Comparison of ENCODE assay signal across 29 mouse cellular contexts in the genomic region with DNA sequence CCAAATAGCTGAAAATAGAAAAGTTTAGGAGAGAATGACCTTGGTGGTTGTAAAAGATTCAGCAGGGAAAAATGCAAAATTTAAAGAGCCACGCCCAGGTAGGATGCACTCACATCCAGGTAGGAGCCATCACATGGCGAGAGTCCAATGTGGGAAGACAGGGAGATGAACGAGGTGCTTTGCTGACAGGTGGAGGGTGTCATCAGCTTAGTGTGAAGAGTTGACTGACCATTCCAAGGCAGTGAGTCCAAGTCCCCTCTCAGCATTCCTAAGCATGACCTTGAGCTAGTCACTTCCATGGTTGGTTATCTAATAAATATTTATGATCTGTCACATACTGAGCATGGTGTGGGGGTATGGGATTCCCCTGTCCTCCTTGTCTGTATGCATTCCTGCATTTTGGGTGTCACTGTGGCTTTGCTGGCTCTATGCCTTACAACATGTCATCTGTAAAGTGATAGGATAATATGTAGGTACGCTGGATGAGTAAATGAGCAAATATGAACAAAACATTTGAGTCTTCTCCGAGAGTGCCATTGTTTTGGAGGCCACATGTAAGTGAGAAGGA. TPM values are rescaled to one million over a fixed set of nuclear protein-coding genes. Genes with fewer than 3 reads are reported as not detected.
A peak's percentile ranks its signal among the peaks of the same experiment; 100 is the strongest.
DNase-seq lines count a peak whose midpoint lies in the region; ATAC-seq and TF ChIP-seq lines count a peak whose summit lies in the region.
"Had no signal": no experiment of that assay in that cellular context is flagged by ENCODE, and none has a peak within 500 bp of the region (broad histone marks: within the 10 kb centered on the region; RNA-seq: fewer than 3 reads in every experiment).

No protein-coding gene starts in this region.

- H3K4me2 ChIP-seq in lung, postnatal 0 days (replicated peaks; ENCODE audit: low read depth, low read length) = no peak overlapping the region
- no peak overlapping the region for H3K4me2 ChIP-seq in neural tube, embryonic 15.5 days
- H3K4me2 ChIP-seq: embryonic facial prominence, embryonic 13.5 days; embryonic facial prominence, embryonic 15.5 days; forebrain, embryonic 12.5 days had no signal

- H3K4me3 ChIP-seq in gastrocnemius, adult 2 months = no peak overlapping the region
- H3K4me3 ChIP-seq in lung, postnatal 0 days (ENCODE audit: low read depth, low read length) = no peak overlapping the region
- no peak overlapping the region for H3K4me3 ChIP-seq in neural tube, embryonic 15.5 days (replicated peaks)
- H3K4me3 ChIP-seq: embryonic facial prominence, embryonic 13.5 days; embryonic facial prominence, embryonic 15.5 days; erythroblast, embryonic 14.5 days; forebrain, embryonic 10.5 days; forebrain, embryonic 12.5 days had no signal

- TF ChIP-seq EP300 in lung, postnatal 0 days (IDR thresholded peaks at IDR 0.05) = no peak

- WGBS in lung, postnatal 0 days = 82% methylated on average over 5 of the region's 5 CpGs
- WGBS in neural tube, embryonic 15.5 days = 91% methylated on average over 5 of the region's 5 CpGs

- 0 out of 2 replicates have a peak overlapping the region, but pooled peaks have one; percentile 92 for H3K27ac ChIP-seq in gastrocnemius, adult 2 months
- H3K27ac ChIP-seq in lung, postnatal 0 days (ENCODE audit: low read length) = no peak overlapping the region
- no peak overlapping the region for H3K27ac ChIP-seq in neural tube, embryonic 15.5 days (replicated peaks)
- H3K27ac ChIP-seq: embryonic facial prominence, embryonic 13.5 days; embryonic facial prominence, embryonic 15.5 days; forebrain, embryonic 10.5 days; forebrain, embryonic 12.5 days had no signal

- no peaks in the 10 kb centered on the region for H3K36me3 ChIP-seq in lung, postnatal 0 days (ENCODE audit: insufficient read depth, low read length)
- H3K36me3 ChIP-seq in neural tube, embryonic 15.5 days = no peaks in the 10 kb centered on the region
- H3K36me3 ChIP-seq: embryonic facial prominence, embryonic 13.5 days; embryonic facial prominence, embryonic 15.5 days; forebrain, embryonic 10.5 days; forebrain, embryonic 12.5 days; G1E had no signal

- intact Hi-C loops in gastrocnemius, adult 2 months (cut with DNase I) = no loop called here
- intact Hi-C loops in gastrocnemius, postnatal 36 days (cut with DNase I) = loop anchor here (5.0 kb wide), 1 partner anchor 48 kb away; no protein-coding TSS in a partner anchor

- H3K9ac ChIP-seq in lung, postnatal 0 days (replicated peaks; ENCODE audit: low read depth) = no peak overlapping the region
- no peak overlapping the region for H3K9ac ChIP-seq in neural tube, embryonic 15.5 days (replicated peaks)
- H3K9ac ChIP-seq: embryonic facial prominence, embryonic 13.5 days; embryonic facial prominence, embryonic 15.5 days; forebrain, embryonic 12.5 days had no signal

- ATAC-seq in lung, postnatal 0 days = no peak
- no peak for ATAC-seq in neural tube, embryonic 15.5 days (ENCODE audit: low FRiP score)
- ATAC-seq: activated CD4-positive, CD25-positive, alpha-beta regulatory T cell, adult 4 months; CD4-positive, CD25-positive, alpha-beta regulatory T cell, adult 4 months; forebrain, embryonic 14.5 days; forebrain, embryonic 16.5 days; Patski had no signal

- H3K27me3 ChIP-seq in lung, postnatal 0 days (replicated peaks; ENCODE audit: insufficient read depth, low read length) = no peaks in the 10 kb centered on the region
- H3K27me3 ChIP-seq in neural tube, embryonic 15.5 days (replicated peaks) = no peaks in the 10 kb centered on the region
- H3K27me3 ChIP-seq: CH12.LX; embryonic facial prominence, embryonic 13.5 days; embryonic facial prominence, embryonic 15.5 days; Patski had no signal

- no peak for TF ChIP-seq CTCF in gastrocnemius, adult 2 months (IDR thresholded peaks at IDR 0.05)
- no peak for TF ChIP-seq CTCF in lung, postnatal 0 days (IDR thresholded peaks at IDR 0.05)

- H3K9me3 ChIP-seq in lung, postnatal 0 days (ENCODE audit: low read length) = no peaks in the 10 kb centered on the region
- H3K9me3 ChIP-seq in neural tube, embryonic 15.5 days (replicated peaks) = no peaks in the 10 kb centered on the region
- H3K9me3 ChIP-seq: embryonic facial prominence, embryonic 13.5 days; embryonic facial prominence, embryonic 15.5 days; forebrain, embryonic 10.5 days; forebrain, embryonic 12.5 days; G1E had no signal

- H3K4me1 ChIP-seq in lung, postnatal 0 days (ENCODE audit: insufficient read depth, low read depth, low read length) = no peaks in the 10 kb centered on the region; the same call in 1 of the 2 replicates
- peaks cover 4% of the 10 kb centered on the region; the same call in 1 of the 2 replicates for H3K4me1 ChIP-seq in neural tube, embryonic 15.5 days

- no peak for DNase-seq in gastrocnemius, adult 2 months
- DNase-seq in gastrocnemius, postnatal 36 days = no peak
- peak; percentile 16 for DNase-seq in lung, postnatal 0 days (ENCODE audit: low spot score)
- no peak for DNase-seq in lung, postnatal 4 days
- DNase-seq in adipocyte (ENCODE audit: low spot score) = peak; percentile 31
- DNase-seq: adrenal gland, adult 2 months; adrenal gland, postnatal 10 days; adrenal gland, postnatal 25 days; cerebellum, adult 11 months; cerebellum, adult 18-20 months; cerebellum, adult 8-10 months; cerebellum, adult 9-11 months; cerebellum, postnatal 14 days; cerebellum, postnatal 36 days; embryo, embryonic 11 days had no signal

RNA-seq across cellular contexts. Expression of gene Pdk4, which starts 51.7 kb away (rescaled TPM):
- total RNA-seq in gastrocnemius, adult 2 months (2021) = 1,000 to 10,000 TPM in 1 of 2 experiments, 100 to 1,000 TPM in 1; 484 to 1,239 TPM
- total RNA-seq in gastrocnemius, postnatal 36 days (2021) = 1,000 to 10,000 TPM; 1,456 to 1,693 TPM
- 4.5 and 8.4 TPM in 2 replicates for polyA plus RNA-seq in lung, postnatal 0 days (2015; fragmentation: Nextera tagmentation; extraction: Ambion mirVana)
- 0.86 and 1.4 TPM in 2 replicates for polyA plus RNA-seq in neural tube, embryonic 15.5 days (2015; fragmentation: Nextera tagmentation; extraction: Ambion mirVana)
- total RNA-seq: CH12.LX; common myeloid progenitor, adult 5-6 weeks had no signal
- polyA plus RNA-seq: activated CD4-positive, CD25-positive, alpha-beta regulatory T cell, adult 4 months; CD4-positive, CD25-positive, alpha-beta regulatory T cell, adult 4 months; erythroblast, embryonic 14.5 days; G1E had no signal

Comparison
In these comparisons a context has a peak if more than half of its experiments do, and no peak if none do; other contexts are left out.
1. DNase-seq: peak in lung, postnatal 0 days (single experiment) and adipocyte (single experiment); none in gastrocnemius, adult 2 months (single experiment), gastrocnemius, postnatal 36 days (0 of 2) and lung, postnatal 4 days (0 of 2).